Mouse (Mus musculus) cerebellum, adult 2 months (tissue): Measurements from ENCODE around the gene Crim1.

Experiments
- CTCF ChIP-seq: fragments of 200-500 bp; IDR thresholded peaks from 2 replicates; pipeline ENCODE4 v1.5.1; 2011; ENCODE audit warnings: low read depth, mild to moderate bottlenecking, control low read depth, low read length, moderate library complexity, borderline replicate concordance; ENCODE audit not compliant: insufficient read depth
- POLR2A ChIP-seq: fragments of 200-500 bp; IDR thresholded peaks from 2 replicates; pipeline ENCODE4 v1.6.1; 2011; ENCODE audit warnings: low read length, control low read depth, borderline replicate concordance; ENCODE audit not compliant: insufficient read depth

- TF ChIP-seq CTCF: no peak
- TF ChIP-seq POLR2A: no peak
These were observed 90.3 kb downstream of the Crim1 start for GRCm38 (mm10) chr17:78290153-78290876.
